8 mouse cellular contexts compared by ENCODE assay signal in the genomic region with DNA sequence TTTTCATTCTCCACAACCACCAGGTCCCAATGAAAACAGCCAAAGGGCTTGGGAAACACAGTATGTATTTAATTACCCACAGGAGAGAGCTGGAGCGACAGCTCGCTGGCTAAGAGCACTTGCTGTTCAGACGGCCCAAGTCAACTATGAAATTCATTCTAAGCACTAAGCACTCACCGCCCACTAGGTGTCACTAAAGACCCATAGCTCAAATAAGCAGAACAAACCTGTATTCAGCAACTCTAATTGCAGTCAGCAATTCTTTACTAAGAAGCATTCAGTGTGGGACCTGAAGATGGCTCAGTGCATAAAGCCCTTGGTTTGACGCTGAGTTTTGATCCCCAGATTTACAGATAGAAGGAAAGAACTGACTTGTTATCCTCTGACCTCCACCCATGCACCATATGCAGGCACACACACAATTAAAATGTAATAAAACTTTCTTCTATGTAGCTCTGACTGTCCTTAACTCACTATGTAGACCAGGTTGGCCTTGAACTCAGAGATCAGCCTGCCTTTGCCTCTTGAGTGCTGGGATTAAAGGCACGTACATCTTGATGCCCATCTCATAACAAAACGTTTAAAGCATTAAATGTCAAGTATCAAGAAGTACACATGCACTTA. TPM values are rescaled to one million over a fixed set of nuclear protein-coding genes. Genes with fewer than 3 reads are reported as not detected.
DNase-seq lines count a peak whose midpoint lies in the region; ATAC-seq and TF ChIP-seq lines count a peak whose summit lies in the region.

No protein-coding gene starts in this region.

- H3K9me3 ChIP-seq in limb, embryonic 12.5 days: no peaks in the 10 kb centered on the region
- H3K9me3 ChIP-seq in midbrain, postnatal 0 days (ENCODE audit: low read length): no peaks in the 10 kb centered on the region

- ATAC-seq in limb, embryonic 12.5 days (ENCODE audit: insufficient number of reproducible peaks, insufficient read depth, low FRiP score, low TSS enrichment, low read depth): 0 out of 2 replicates have a peak, but pooled peaks have one; percentile 52
- peak; percentile 78 for ATAC-seq in midbrain, postnatal 0 days (ENCODE audit: low FRiP score)

- H3K27ac ChIP-seq in cortical plate, adult 2 months (ENCODE audit: insufficient read depth, low read length): no peak overlapping the region
- H3K27ac ChIP-seq in limb, embryonic 12.5 days: no peak overlapping the region
- H3K27ac ChIP-seq in midbrain, postnatal 0 days (ENCODE audit: low read depth, low read length): no peak overlapping the region

- TF ChIP-seq CTCF in cortical plate, adult 2 months (IDR thresholded peaks at IDR 0.05; ENCODE audit: extremely low read depth, insufficient read depth, low read length): peak; percentile 65
- TF ChIP-seq CTCF in midbrain, postnatal 0 days (IDR thresholded peaks at IDR 0.05): peak; percentile 96

- H3K36me3 ChIP-seq in limb, embryonic 12.5 days: peaks cover 24% of the 10 kb centered on the region
- peaks cover 21% of the 10 kb centered on the region for H3K36me3 ChIP-seq in midbrain, postnatal 0 days (ENCODE audit: insufficient read depth, low read length)
- H3K36me3 ChIP-seq in splenic B cell, adult 2 months (ENCODE audit: control insufficient read depth, insufficient read depth, low read length, poor library complexity, severe bottlenecking): peaks cover 7% of the 10 kb centered on the region

- peaks cover 5% of the 10 kb centered on the region; the same call in 1 of the 2 replicates for H3K4me1 ChIP-seq in cortical plate, adult 2 months (ENCODE audit: control insufficient read depth, insufficient read depth, low read length)
- no peaks in the 10 kb centered on the region for H3K4me1 ChIP-seq in limb, embryonic 12.5 days (replicated peaks)
- H3K4me1 ChIP-seq in midbrain, postnatal 0 days (ENCODE audit: insufficient read depth, low read length): no peaks in the 10 kb centered on the region

- H3K4me2 ChIP-seq in limb, embryonic 12.5 days: no peak overlapping the region
- no peak overlapping the region for H3K4me2 ChIP-seq in midbrain, postnatal 0 days (ENCODE audit: low read depth, low read length, poor library complexity, severe bottlenecking)

- DNase-seq in 3T3-L1 (ENCODE audit: low read depth, low spot score): peak; percentile 88
- peak; percentile 45 for DNase-seq in WW6 (ENCODE audit: low read depth, low spot score)
- peak; percentile 35 for DNase-seq in gastrocnemius, postnatal 14 days
- DNase-seq in kidney, adult 8-10 months: peak; percentile 62 to 69
- peak; percentile 94 for DNase-seq in midbrain, postnatal 0 days (ENCODE audit: low spot score)
- peak; percentile 92 for DNase-seq in splenic B cell, adult 2 months (ENCODE audit: low read depth, low spot score)

- no peak overlapping the region for H3K9ac ChIP-seq in limb, embryonic 12.5 days (replicated peaks)
- H3K9ac ChIP-seq in midbrain, postnatal 0 days (replicated peaks; ENCODE audit: low read length, poor library complexity, severe bottlenecking): no peak overlapping the region

- no peak for TF ChIP-seq POLR2A in cortical plate, adult 2 months (IDR thresholded peaks at IDR 0.05; ENCODE audit: extremely low read depth, insufficient read depth, low read length)

- no peaks in the 10 kb centered on the region for H3K27me3 ChIP-seq in limb, embryonic 12.5 days
- no peaks in the 10 kb centered on the region for H3K27me3 ChIP-seq in midbrain, postnatal 0 days (ENCODE audit: insufficient read depth, low read length)
- no peaks in the 10 kb centered on the region for H3K27me3 ChIP-seq in splenic B cell, adult 2 months (ENCODE audit: control insufficient read depth, insufficient read depth, low read length, poor library complexity, severe bottlenecking)

- H3K4me3 ChIP-seq in cortical plate, adult 2 months (ENCODE audit: insufficient read depth, low read length): no peak overlapping the region
- no peak overlapping the region for H3K4me3 ChIP-seq in limb, embryonic 12.5 days (replicated peaks)
- no peak overlapping the region for H3K4me3 ChIP-seq in midbrain, postnatal 0 days (ENCODE audit: low read depth, low read length)

- 22% methylated on average over 7 of the region's 7 CpGs for WGBS in limb, embryonic 12.5 days
- WGBS in midbrain, postnatal 0 days: 23% methylated on average over 7 of the region's 7 CpGs

- intact Hi-C loops in gastrocnemius, postnatal 14 days (cut with DNase I; ENCODE audit: low total_unique reads): loop anchor here (2.0 kb wide), 1 partner anchor 224 kb away; no protein-coding TSS in a partner anchor

RNA-seq across cellular contexts. Expression of a gene that starts 12.7 kb away (rescaled TPM):
- 9.1 and 9.4 TPM in 2 replicates for polyA plus RNA-seq in cortical plate, adult 2 months (2012; rRNA removed)
- 1 to 10 TPM; 6.7 to 7.6 TPM for total RNA-seq in gastrocnemius, postnatal 14 days (2021)
- polyA plus RNA-seq in limb, embryonic 12.5 days (2016; fragmentation: Nextera tagmentation; extraction: Ambion mirVana): 47.4 and 47.5 TPM in 2 replicates
- total RNA-seq in midbrain, postnatal 0 days (2014; rRNA removed): 23.0 and 28.7 TPM in 2 replicates
- polyA plus RNA-seq in midbrain, postnatal 0 days (2015; fragmentation: Nextera tagmentation; extraction: Ambion mirVana): 16.5 TPM in 2 replicates

RNA-seq across cellular contexts. Expression of a gene that starts 29.7 kb away (rescaled TPM):
- polyA plus RNA-seq in cortical plate, adult 2 months (2012; rRNA removed): 71.9 and 75.2 TPM in 2 replicates
- 1 to 10 TPM; 5.7 to 8.8 TPM for total RNA-seq in gastrocnemius, postnatal 14 days (2021)
- 1.6 and 1.8 TPM in 2 replicates for polyA plus RNA-seq in limb, embryonic 12.5 days (2016; fragmentation: Nextera tagmentation; extraction: Ambion mirVana)
- total RNA-seq in midbrain, postnatal 0 days (2014; rRNA removed): 7.2 and 7.7 TPM in 2 replicates
- 3.3 and 3.7 TPM in 2 replicates for polyA plus RNA-seq in midbrain, postnatal 0 days (2015; fragmentation: Nextera tagmentation; extraction: Ambion mirVana)

Comparison
In these comparisons a context has a peak if more than half of its experiments do, and no peak if none do; other contexts are left out.
1. DNase-seq: peak in every context shown above with its lines; median percentile 94 in midbrain, postnatal 0 days; 92 in splenic B cell, adult 2 months; 88 in 3T3-L1; 66 in kidney, adult 8-10 months; 45 in WW6; 35 in gastrocnemius, postnatal 14 days.
2. RNA of a gene that starts 29.7 kb away (polyA plus RNA-seq): 71.9 to 75.2 TPM in cortical plate, adult 2 months; 3.3 to 3.7 TPM in midbrain, postnatal 0 days and 1.6 to 1.8 TPM in limb, embryonic 12.5 days; every median in the first group is over 10 times any median in the second.